Mouse (Mus musculus) kidney, adult 18-20 months (tissue): Measurements from ENCODE around the gene Cdca3.
A peak's percentile ranks its signal among the peaks of the same experiment; 100 is the strongest.
"Not testable (repeated sequence)": the region's sequence is repeated elsewhere in the genome, so short reads cannot be mapped to it uniquely, and the experiment has no call there.

Experiments used
- DNase-seq: peaks from one replicate; pipeline ENCODE4 v3.0.0; 2021

Gene Cdca3

GRCm38 (mm10) chr6:124828868-124829798 lies at the start of gene Cdca3, which contains the start of gene Usp5:
Gene Cdca3 (plus strand): TSS chr6:124829547.
Gene Usp5 (minus strand): TSS chr6:124829484.
- DNase-seq = peak; percentile 98

GRCm38 (mm10) chr6:124779984-124780416 lies 49.3 kb upstream of the Cdca3 start:
- no peak for DNase-seq

- no peak for DNase-seq
Observed at GRCm38 (mm10) chr6:124780917-124781316, 48.4 kb upstream of the Cdca3 start.

GRCm38 (mm10) chr6:124782436-124782835 lies 46.9 kb upstream of the Cdca3 start:
- DNase-seq = no peak

- peak; percentile 40 for DNase-seq
Observed at GRCm38 (mm10) chr6:124786756-124787420, 42.5 kb upstream of the Cdca3 start.

GRCm38 (mm10) chr6:124787722-124788121 lies 41.6 kb upstream of the Cdca3 start:
- DNase-seq = no peak

GRCm38 (mm10) chr6:124789519-124789918 lies 39.8 kb upstream of the Cdca3 start:
- DNase-seq = no peak

- DNase-seq = no peak
Observed at GRCm38 (mm10) chr6:124790121-124790520, 39.2 kb upstream of the Cdca3 start.

- DNase-seq = no peak
Observed at GRCm38 (mm10) chr6:124791911-124792310, 37.4 kb upstream of the Cdca3 start.

GRCm38 (mm10) chr6:124795781-124796180 lies 33.6 kb upstream of the Cdca3 start:
- DNase-seq = peak; percentile 45

- no peak for DNase-seq
Observed at GRCm38 (mm10) chr6:124796200-124796599, 33.1 kb upstream of the Cdca3 start.

- DNase-seq = peak; percentile 24
Observed at GRCm38 (mm10) chr6:124802400-124802799, 26.9 kb upstream of the Cdca3 start.

GRCm38 (mm10) chr6:124803061-124803460 lies 26.3 kb upstream of the Cdca3 start:
- DNase-seq = no peak

GRCm38 (mm10) chr6:124803691-124804090 lies 25.7 kb upstream of the Cdca3 start:
- DNase-seq = not testable (repeated sequence)

GRCm38 (mm10) chr6:124804341-124804740 lies 25.0 kb upstream of the Cdca3 start:
- no peak for DNase-seq

GRCm38 (mm10) chr6:124805341-124806321 lies 23.7 kb upstream of the Cdca3 start:
- peak; percentile 96 for DNase-seq

GRCm38 (mm10) chr6:124806446-124807140 lies 22.8 kb upstream of the Cdca3 start:
- DNase-seq = no peak

GRCm38 (mm10) chr6:124807366-124807765 lies 22.0 kb upstream of the Cdca3 start:
- DNase-seq = no peak

GRCm38 (mm10) chr6:124807986-124808357 lies 21.4 kb upstream of the Cdca3 start:
- DNase-seq = no peak

GRCm38 (mm10) chr6:124808358-124809012 lies 20.9 kb upstream of the Cdca3 start, which contains the start of gene Spsb2:
Gene Spsb2 (plus strand): TSS chr6:124808661.
- DNase-seq = peak; percentile 86

- peak; percentile 91 for DNase-seq
Observed at GRCm38 (mm10) chr6:124809052-124809774, 20.1 kb upstream of the Cdca3 start.
